Mouse (Mus musculus) kidney, embryonic 16.5 days (tissue): ENCODE measurements at regions not wholly inside any gene's neighbourhood (a gene's known extent, or its start where the extent isn't known, plus 50 kb on each side); places are given as distances from the start of the nearest gene placed in this dataset.
"Not testable (repeated sequence)": the region's sequence is repeated elsewhere in the genome, so short reads cannot be mapped to it uniquely, and the experiment has no call there.

ENCODE experiments used
- ATAC-seq: fragments of 200-750 bp; cut with Nextera tagmentation; 2 replicates; pipeline ENCODE4 v1.8.0; 2017; ENCODE audit warnings: moderate TSS enrichment; ENCODE audit not compliant: low FRiP score, low TSS enrichment
- H3K27ac ChIP-seq: fragments of 300-500 bp; sonication (generic); 2 replicates; pipeline ENCODE4 v1.5.1; 2014; ENCODE audit warnings: low read length
- H3K27me3 ChIP-seq: fragments of 300-500 bp; sonication (generic); 2 replicates; pipeline ENCODE4 v1.6.1; 2014; ENCODE audit warnings: low read length, control low read depth, mixed read lengths; ENCODE audit not compliant: insufficient read depth
- H3K36me3 ChIP-seq: fragments of 300-500 bp; sonication (generic); 2 replicates; pipeline ENCODE4 v1.6.1; 2014; ENCODE audit warnings: low read length, control low read depth, mixed read lengths; ENCODE audit not compliant: insufficient read depth
- H3K4me1 ChIP-seq: fragments of 300-500 bp; sonication (generic); 2 replicates; pipeline ENCODE4 v1.6.1; 2014; ENCODE audit warnings: low read length, control low read depth, mixed read lengths; ENCODE audit not compliant: insufficient read depth
- H3K4me2 ChIP-seq: fragments of 300-500 bp; sonication (generic); replicated peaks from 2 replicates; pipeline ENCODE4 v1.6.1; 2014; ENCODE audit warnings: low read depth, low read length
- H3K4me3 ChIP-seq: fragments of 300-500 bp; sonication (generic); 2 replicates; pipeline ENCODE4 v1.5.1; 2014; ENCODE audit warnings: mild to moderate bottlenecking, low read length
- H3K9ac ChIP-seq: fragments of 300-500 bp; sonication (generic); replicated peaks from 2 replicates; pipeline ENCODE4 v1.6.1; 2014; ENCODE audit warnings: low read length
- H3K9me3 ChIP-seq: fragments of 300-500 bp; sonication (generic); 2 replicates; pipeline ENCODE4 v1.6.1; 2016; ENCODE audit warnings: low read length, control low read depth
- WGBS: fragments of 180-500 bp; shearing (Covaris S2); extraction: QIAGEN DNeasy Blood & Tissue Kit; methylation state at CpG from one replicate; pipeline ENCODE4 v1.1.7; 2014; 5-methylcytosine and 5-hydroxymethylcytosine counted together

DNA sequence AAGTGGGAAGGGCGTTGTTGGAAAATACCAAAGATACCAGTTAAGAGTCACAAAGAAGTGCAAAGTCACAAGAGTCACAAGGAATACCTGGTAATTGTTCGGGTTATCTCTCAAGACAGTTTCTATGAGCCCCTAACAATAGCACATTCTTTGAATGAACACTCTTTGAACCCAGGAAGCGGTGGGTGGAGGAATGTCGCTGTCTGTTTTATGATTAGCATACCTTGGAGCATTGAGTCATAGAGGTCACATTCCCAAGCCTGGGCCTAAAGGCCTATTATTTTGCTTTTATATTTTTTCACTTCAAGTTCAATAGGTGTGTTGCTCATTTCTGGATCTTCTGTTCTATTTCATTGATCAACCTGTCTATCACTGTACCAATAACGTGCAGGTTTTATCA is 802.1 kb upstream of the Gm12353 start:
- not testable (repeated sequence) for H3K4me3 ChIP-seq, H3K27ac ChIP-seq, H3K9ac ChIP-seq, H3K9me3 ChIP-seq, H3K36me3 ChIP-seq, H3K27me3 ChIP-seq, H3K4me2 ChIP-seq, ATAC-seq, H3K4me1 ChIP-seq
- 94% methylated on average over 5 of the region's 5 CpGs for WGBS
